In genomic region chr1:137840531-137840930, GRCm38 (mm10) we compare ENCODE assay signal across 18 mouse cellular contexts.
"Had no signal": no experiment of that assay in that cellular context is flagged by ENCODE, and none has a peak within 500 bp of the region (broad histone marks: within the 10 kb centered on the region; RNA-seq: fewer than 3 reads in every experiment).

No protein-coding gene starts in this region.

- H3K4me1 ChIP-seq: liver, embryonic 13.5 days; lung, embryonic 15.5 days; megakaryocyte, embryonic 14.5 days had no signal

- ATAC-seq: liver, postnatal 0 days; midbrain, embryonic 15.5 days had no signal

- DNase-seq: kidney, postnatal 25 days; layer of hippocampus, adult 9-11 months; layer of hippocampus, postnatal 36 days; liver; liver, embryonic 13.5 days; liver, postnatal 0 days; lung, postnatal 14 days; right cerebral cortex, postnatal 4 days; spleen, adult 18-20 months; thymus, adult 18-20 months; thymus, postnatal 14 days had no signal

- H3K4me3 ChIP-seq: limb, embryonic 12.5 days; liver, embryonic 13.5 days; lung, embryonic 15.5 days; megakaryocyte, embryonic 14.5 days; midbrain, embryonic 15.5 days; neural tube, embryonic 15.5 days had no signal

- H3K27me3 ChIP-seq: limb, embryonic 12.5 days; liver, embryonic 13.5 days; lung, embryonic 15.5 days; megakaryocyte, embryonic 14.5 days; midbrain, embryonic 15.5 days; neural tube, embryonic 15.5 days had no signal

- H3K27ac ChIP-seq: limb, embryonic 12.5 days; liver, embryonic 13.5 days; lung, embryonic 15.5 days; macrophage; midbrain, embryonic 15.5 days; neural tube, embryonic 15.5 days had no signal

- H3K9me3 ChIP-seq: limb, embryonic 12.5 days; liver, embryonic 13.5 days; lung, embryonic 15.5 days; megakaryocyte, embryonic 14.5 days; midbrain, embryonic 15.5 days; neural tube, embryonic 15.5 days had no signal

- H3K36me3 ChIP-seq: limb, embryonic 12.5 days; liver, embryonic 13.5 days; lung, embryonic 15.5 days; midbrain, embryonic 15.5 days; neural tube, embryonic 15.5 days had no signal

- H3K9ac ChIP-seq: limb, embryonic 12.5 days; liver, embryonic 13.5 days; liver, postnatal 0 days; lung, embryonic 15.5 days; midbrain, embryonic 15.5 days; neural tube, embryonic 15.5 days had no signal

- H3K4me2 ChIP-seq: limb, embryonic 12.5 days; liver, embryonic 13.5 days; lung, embryonic 15.5 days; midbrain, embryonic 11.5 days; midbrain, embryonic 15.5 days; neural tube, embryonic 15.5 days had no signal
